Mouse (Mus musculus) myocyte (in vitro differentiated cells): ENCODE data around the gene Phactr4. TPM values are rescaled to one million over a fixed set of nuclear protein-coding genes. Genes with fewer than 3 reads are reported as not detected.

Experiments used
- H3K27me3 ChIP-seq: one replicate; pipeline ENCODE4 v1.6.1; 2011; ENCODE audit not compliant: control insufficient read depth, insufficient read depth, insufficient read length
- H3K36me3 ChIP-seq: one replicate; pipeline ENCODE4 v1.6.1; 2011; ENCODE audit not compliant: control insufficient read depth, insufficient read depth
- H3K4me2 ChIP-seq: one replicate; pipeline ENCODE4 v1.6.1; 2011; ENCODE audit warnings: low read depth, control low read depth
- H3K4me3 ChIP-seq: one replicate; pipeline ENCODE4 v1.5.1; 2011; ENCODE audit warnings: mild to moderate bottlenecking, control low read depth, moderate library complexity
- H3K79me2 ChIP-seq: one replicate; pipeline ENCODE4 v1.6.1; 2011; ENCODE audit not compliant: control insufficient read depth, insufficient read depth
- H3ac ChIP-seq: one replicate; pipeline ENCODE4 v1.6.1; 2011; ENCODE audit not compliant: control insufficient read depth, insufficient read length
- CEBPB ChIP-seq: IDR thresholded peaks from 2 replicates; pipeline ENCODE4 v1.6.1; 2011; ENCODE audit warnings: mild to moderate bottlenecking, moderate library complexity; ENCODE audit not compliant: poor library complexity, insufficient read depth, severe bottlenecking
- E2F4 ChIP-seq: IDR thresholded peaks from one replicate; pipeline ENCODE4 v1.6.1; 2011; ENCODE audit warnings: mild to moderate bottlenecking, control low read depth, moderate library complexity; ENCODE audit not compliant: insufficient read depth
- MAX ChIP-seq: IDR thresholded peaks from one replicate; pipeline ENCODE4 v1.6.1; 2011; ENCODE audit warnings: low read depth, mild to moderate bottlenecking, control low read depth
- MYOD1 ChIP-seq, 3 experiments: IDR thresholded peaks; one replicate each; pipeline ENCODE4 v1.6.1; 2011; ENCODE audit warnings: control low read depth in 2 of 3, low read depth in 2 of 3, mild to moderate bottlenecking in 2 of 3, moderate library complexity in 1 of 3; ENCODE audit not compliant: insufficient read length in 2 of 3, control insufficient read depth in 1 of 3
- MYOG ChIP-seq, 3 experiments: IDR thresholded peaks; one replicate each; pipeline ENCODE4 v1.6.1; 2011; ENCODE audit warnings: control low read depth in 2 of 3, low read depth in 2 of 3, mild to moderate bottlenecking in 2 of 3; ENCODE audit not compliant: insufficient read length in 2 of 3, control insufficient read depth in 1 of 3, insufficient read depth in 1 of 3
- POLR2A ChIP-seq: IDR thresholded peaks from one replicate; pipeline ENCODE4 v1.6.1; 2011; ENCODE audit warnings: low read depth, mild to moderate bottlenecking, control low read depth, moderate library complexity; ENCODE audit not compliant: insufficient read length
- POLR2AphosphoS2 ChIP-seq: IDR thresholded peaks from one replicate; pipeline ENCODE4 v1.6.1; 2011; ENCODE audit warnings: low read depth, control low read depth; ENCODE audit not compliant: insufficient read length
- REST ChIP-seq: IDR thresholded peaks from one replicate; pipeline ENCODE4 v1.6.1; 2011; ENCODE audit warnings: mild to moderate bottlenecking, control low read depth, moderate library complexity; ENCODE audit not compliant: insufficient read depth, insufficient read length
- SRF ChIP-seq: IDR thresholded peaks from one replicate; pipeline ENCODE4 v1.6.1; 2011; ENCODE audit warnings: low read depth; ENCODE audit not compliant: control insufficient read depth, insufficient read length
- TCF12 ChIP-seq: IDR thresholded peaks from one replicate; pipeline ENCODE4 v1.6.1; 2011; ENCODE audit warnings: mild to moderate bottlenecking, control low read depth; ENCODE audit not compliant: poor library complexity, insufficient read depth, severe bottlenecking
- TCF3 ChIP-seq: IDR thresholded peaks from one replicate; pipeline ENCODE4 v1.6.1; 2011; ENCODE audit warnings: low read depth, control low read depth; ENCODE audit not compliant: insufficient read length
- USF1 ChIP-seq: IDR thresholded peaks from one replicate; pipeline ENCODE4 v1.6.1; 2011; ENCODE audit warnings: low read depth, mild to moderate bottlenecking, control low read depth, moderate library complexity
- polyA plus RNA-seq: library from polyadenylated mRNA; unstranded; fragments of >200 nt; fragmentation: generic; extraction: Trizol; gene quantifications from one replicate; pipeline ENCODE4 v1.2.1, GENCODE M21; 2012; ENCODE audit warnings: missing spikeins

Phactr4 gene
- polyA plus RNA-seq, 1 experiment, result 15.8 TPM

DNA sequence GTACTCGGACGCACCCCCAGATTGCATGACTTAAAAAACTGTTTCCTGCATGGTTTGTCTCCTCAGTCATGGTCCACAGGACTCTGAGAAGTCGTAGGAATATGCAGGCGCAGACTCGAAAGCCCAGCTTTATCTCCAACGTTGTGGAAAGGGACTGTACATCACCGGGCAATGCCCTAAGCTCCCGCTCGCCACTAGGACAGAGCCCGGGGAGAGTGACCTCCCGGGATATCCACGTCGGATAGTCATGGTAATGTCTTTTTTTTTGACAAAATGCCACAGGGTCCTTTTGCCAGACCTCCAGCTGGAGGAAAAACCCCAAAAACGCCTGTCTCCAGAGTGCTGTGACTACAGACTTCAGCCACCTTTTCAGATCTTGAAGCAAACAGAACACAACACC is 69.5 kb downstream of the Phactr4 start:
- TF ChIP-seq SRF (no peak), MYOD1 (IDR thresholded peaks at IDR 0.05; ENCODE audit: control insufficient read depth in 1 of 3, insufficient read length in 2 of 3, low read depth in 2 of 3) (no peak)
- peak overlapping the region; percentile 87 for H3K4me2 ChIP-seq
- H3K36me3 ChIP-seq, result peaks cover 13% of the 10 kb centered on the region
- peaks cover 24% of the 10 kb centered on the region for H3K79me2 ChIP-seq
- H3ac ChIP-seq, result peak overlapping the region; percentile 8
- H3K4me3 ChIP-seq, result peak overlapping the region; percentile 71
- H3K27me3 ChIP-seq, result no peaks in the 10 kb centered on the region

- Histone ChIP-seq H3K4me3 (peak overlapping the region; percentile 71), H3K36me3 (peaks cover 4% of the 10 kb centered on the region), H3K4me2 (peak overlapping the region; percentile 87), H3ac (no peak overlapping the region), H3K79me2 (peaks cover 24% of the 10 kb centered on the region), H3K27me3 (no peaks in the 10 kb centered on the region)
- TF ChIP-seq POLR2AphosphoS2 (no peak), USF1 (no peak), TCF3 (no peak), E2F4 (no peak), POLR2A (no peak), MAX (no peak), MYOG (IDR thresholded peaks at IDR 0.05; ENCODE audit: control insufficient read depth in 1 of 3, insufficient read depth in 1 of 3, insufficient read length in 2 of 3, low read depth in 2 of 3) (no peak), REST (no peak), SRF (no peak), CEBPB (no peak), MYOD1 (IDR thresholded peaks at IDR 0.05; ENCODE audit: control insufficient read depth in 1 of 3, insufficient read length in 2 of 3, low read depth in 2 of 3) (no peak), TCF12 (no peak)
Observed at GRCm38 (mm10) chr4:132351401-132351800, 70.9 kb downstream of the Phactr4 start.

DNA sequence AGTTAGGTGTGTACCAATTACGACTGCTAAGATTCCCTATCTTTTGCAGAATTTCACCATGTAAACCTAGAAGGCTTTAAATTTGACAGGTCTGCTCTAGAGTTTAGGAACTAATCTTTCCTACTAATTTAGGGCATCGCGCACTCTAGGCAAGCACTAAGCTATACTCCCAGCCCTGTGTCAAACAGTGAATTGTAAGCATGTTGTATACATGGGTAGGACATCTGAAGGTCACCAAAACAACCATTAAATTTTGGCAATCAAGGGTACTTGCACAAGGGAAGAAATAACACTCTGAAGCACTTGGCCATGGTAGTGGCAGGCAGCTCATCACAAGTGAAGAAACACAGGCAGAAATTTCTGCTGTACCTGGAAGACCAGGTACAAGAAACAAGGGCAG is 71.4 kb downstream of the Phactr4 start:
- Histone ChIP-seq H3K36me3 (peaks cover 4% of the 10 kb centered on the region), H3K79me2 (peaks cover 24% of the 10 kb centered on the region), H3K27me3 (no peaks in the 10 kb centered on the region), H3ac (no peak overlapping the region), H3K4me2 (no peak overlapping the region), H3K4me3 (peak overlapping the region; percentile 71)
- TF ChIP-seq MAX (no peak), POLR2A (no peak), MYOD1 (IDR thresholded peaks at IDR 0.05; ENCODE audit: control insufficient read depth in 1 of 3, insufficient read length in 2 of 3, low read depth in 2 of 3) (no peak), SRF (no peak), E2F4 (no peak), TCF3 (no peak), CEBPB (no peak), USF1 (no peak), POLR2AphosphoS2 (no peak), REST (no peak), MYOG (IDR thresholded peaks at IDR 0.05; ENCODE audit: control insufficient read depth in 1 of 3, insufficient read depth in 1 of 3, insufficient read length in 2 of 3, low read depth in 2 of 3) (no peak), TCF12 (no peak)

GRCm38 (mm10) chr4:132350123-132350740 is 72.1 kb downstream of the Phactr4 start:
- Histone ChIP-seq H3K36me3 (peaks cover 4% of the 10 kb centered on the region), H3ac (no peak overlapping the region), H3K79me2 (peaks cover 24% of the 10 kb centered on the region), H3K27me3 (no peaks in the 10 kb centered on the region), H3K4me3 (no peak overlapping the region), H3K4me2 (no peak overlapping the region)
- TF ChIP-seq SRF, result no peak
- TF ChIP-seq MYOD1 (IDR thresholded peaks at IDR 0.05; ENCODE audit: control insufficient read depth in 1 of 3, insufficient read length in 2 of 3, low read depth in 2 of 3), result no peak
- TF ChIP-seq REST, result no peak
- TF ChIP-seq USF1, result no peak
- no peak for TF ChIP-seq E2F4

GRCm38 (mm10) chr4:132349495-132350122 is 72.7 kb downstream of the Phactr4 start:
- Histone ChIP-seq H3K36me3 (peaks cover 4% of the 10 kb centered on the region), H3K79me2 (peaks cover 30% of the 10 kb centered on the region), H3ac (no peak overlapping the region), H3K4me3 (no peak overlapping the region), H3K27me3 (no peaks in the 10 kb centered on the region), H3K4me2 (no peak overlapping the region)
- no peak for TF ChIP-seq REST
- TF ChIP-seq MAX, result no peak
- no peak for TF ChIP-seq CEBPB
- TF ChIP-seq SRF, result no peak
- TF ChIP-seq POLR2AphosphoS2, result peak; percentile 29
- TF ChIP-seq USF1, result no peak
